Mouse (Mus musculus) lung, postnatal 14 days (tissue): ENCODE measurements around the gene Dna2.
A peak's percentile ranks its signal among the peaks of the same experiment; 100 is the strongest.

Source experiments
- DNase-seq: peaks from one replicate; pipeline ENCODE4 v3.0.0; 2021

Dna2 gene

DNA sequence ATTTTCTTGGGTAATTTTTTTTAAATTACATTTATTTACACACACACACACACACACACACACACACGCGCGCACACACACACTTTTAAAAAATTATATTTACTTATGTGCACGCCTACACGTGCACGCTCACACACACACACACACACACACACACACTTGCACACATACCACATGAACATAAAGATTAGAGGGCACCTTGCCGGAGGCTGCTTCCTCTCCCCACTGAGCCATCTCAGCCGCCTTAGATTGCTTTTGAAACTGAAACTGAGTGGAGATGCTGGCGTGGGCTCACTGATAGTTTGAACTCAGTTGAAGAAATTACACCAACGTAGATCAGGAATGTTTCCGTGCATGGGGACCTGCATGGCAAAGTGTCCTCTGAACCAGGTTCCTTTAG, 37.2 kb downstream of the Dna2 start:
- no peak for DNase-seq

DNA sequence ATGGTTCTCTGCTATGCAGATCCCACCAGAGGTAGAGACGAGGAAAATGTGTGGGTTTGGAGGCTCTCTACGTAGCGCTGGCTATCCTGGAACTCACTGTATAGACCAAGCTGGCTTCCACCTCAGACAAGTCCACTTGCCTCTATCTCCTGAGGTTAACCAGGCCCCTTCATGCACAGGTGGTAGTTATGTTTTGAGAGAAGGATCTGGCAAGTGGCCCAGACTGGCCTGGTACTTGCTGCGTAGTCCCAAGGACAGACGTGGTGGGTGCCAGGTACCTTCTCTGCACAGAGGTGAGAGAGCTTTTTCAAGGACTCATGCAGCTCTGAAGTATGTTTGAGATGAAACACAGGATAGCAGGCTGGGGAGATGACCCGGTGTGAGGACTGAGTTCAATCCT, 37.7 kb downstream of the Dna2 start:
- DNase-seq = no peak

DNA sequence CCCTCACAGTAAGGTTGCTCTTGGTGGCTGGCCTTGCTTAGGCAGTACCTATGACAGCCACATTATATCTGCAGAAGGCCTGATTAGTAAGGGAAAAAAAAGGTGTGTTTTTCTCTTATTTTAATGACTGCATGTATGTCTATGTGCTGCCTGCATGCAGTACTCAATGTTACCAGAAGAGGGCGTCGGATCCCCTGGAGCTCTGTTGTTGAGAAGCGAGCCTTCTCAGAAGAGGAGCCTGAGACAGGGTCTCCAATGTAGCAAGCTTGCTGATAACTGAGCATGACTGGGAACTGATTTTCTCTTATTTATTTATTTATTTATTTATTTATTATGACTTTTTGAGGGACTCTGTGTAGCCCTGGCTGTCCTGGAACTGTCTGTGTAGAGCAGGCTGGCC, 40.5 kb downstream of the Dna2 start:
- DNase-seq = peak; percentile 24

DNA sequence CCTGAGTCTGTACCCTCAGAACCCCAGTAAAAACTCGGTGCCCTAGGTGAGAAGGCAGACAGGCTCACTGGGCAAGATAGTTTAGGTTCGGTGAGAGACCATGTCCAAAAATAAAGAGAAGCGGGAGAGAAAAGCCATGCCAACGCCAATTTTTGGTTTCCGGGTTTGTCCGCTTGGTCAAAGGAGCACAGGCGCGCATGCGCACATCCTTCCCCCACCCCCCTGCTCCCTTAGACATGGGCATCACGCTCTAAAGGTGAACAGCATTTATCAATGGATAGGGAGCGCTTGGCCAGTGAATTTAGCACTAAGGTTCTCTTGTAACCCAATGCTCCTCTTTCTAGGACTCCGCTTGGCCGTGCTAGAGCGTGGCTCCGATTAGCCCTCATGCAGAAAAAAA, 43.8 kb downstream of the Dna2 start:
- DNase-seq = no peak

DNA sequence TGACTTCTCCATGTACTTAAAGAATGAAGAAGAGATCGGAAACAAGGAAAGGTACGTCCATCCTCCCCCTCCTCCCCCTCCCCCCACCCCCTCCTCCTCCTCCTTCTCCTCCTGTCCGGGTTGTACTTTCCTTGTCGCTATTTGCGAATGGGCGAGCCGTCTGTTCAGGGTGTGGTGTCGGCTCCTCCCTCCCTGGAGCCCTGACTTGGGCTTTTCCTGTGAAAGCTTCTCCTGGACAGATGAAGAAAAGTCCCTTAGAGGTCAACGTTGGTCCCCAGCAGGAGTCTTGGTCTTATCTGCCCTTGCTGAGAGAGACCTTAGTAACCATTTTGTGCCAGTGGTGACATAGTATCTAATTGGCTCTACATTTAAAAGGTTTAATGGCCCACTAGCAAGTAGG, 47.2 kb downstream of the Dna2 start:
- DNase-seq = no peak

DNA sequence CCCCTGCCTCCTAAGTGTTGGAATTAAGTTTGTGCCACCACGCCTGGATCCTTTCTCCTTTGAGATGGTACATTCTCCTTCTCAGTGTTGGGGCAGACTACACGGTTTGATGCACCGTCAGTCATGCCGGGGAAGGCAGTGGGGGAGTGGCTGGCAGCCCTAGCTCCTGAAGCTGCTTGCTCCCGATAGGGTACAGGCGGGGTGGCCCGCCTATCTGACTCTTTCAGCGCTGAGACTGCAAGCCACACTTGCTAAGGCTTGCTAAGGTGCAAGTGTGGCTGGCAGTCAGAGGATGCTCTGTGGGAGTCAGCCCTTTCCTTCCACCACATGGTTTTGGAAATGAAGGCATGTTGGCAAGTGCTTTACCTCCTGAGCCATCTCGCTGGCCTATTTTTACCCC, 53.8 kb downstream of the Dna2 start:
- DNase-seq = no peak

DNA sequence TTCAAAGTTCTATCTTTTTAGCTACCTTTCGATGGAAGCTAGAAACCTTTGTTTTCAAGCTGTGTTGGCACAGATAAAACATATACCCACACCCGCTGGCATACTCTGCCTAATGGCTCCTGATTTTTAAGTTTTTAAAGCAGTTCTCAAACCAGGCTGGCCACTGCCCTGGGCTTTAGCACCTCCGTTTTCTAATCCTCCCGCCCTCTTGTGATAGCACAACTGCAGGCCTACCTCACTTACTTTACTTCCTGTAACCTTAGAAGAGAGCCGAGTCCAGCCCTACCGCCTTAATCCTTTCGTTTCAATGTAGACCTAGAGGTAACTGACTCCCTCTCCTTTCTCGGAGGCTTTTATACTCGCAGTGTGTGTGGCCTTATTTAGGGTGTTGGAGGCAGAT, 56.4 kb downstream of the Dna2 start:
- DNase-seq = no peak

DNA sequence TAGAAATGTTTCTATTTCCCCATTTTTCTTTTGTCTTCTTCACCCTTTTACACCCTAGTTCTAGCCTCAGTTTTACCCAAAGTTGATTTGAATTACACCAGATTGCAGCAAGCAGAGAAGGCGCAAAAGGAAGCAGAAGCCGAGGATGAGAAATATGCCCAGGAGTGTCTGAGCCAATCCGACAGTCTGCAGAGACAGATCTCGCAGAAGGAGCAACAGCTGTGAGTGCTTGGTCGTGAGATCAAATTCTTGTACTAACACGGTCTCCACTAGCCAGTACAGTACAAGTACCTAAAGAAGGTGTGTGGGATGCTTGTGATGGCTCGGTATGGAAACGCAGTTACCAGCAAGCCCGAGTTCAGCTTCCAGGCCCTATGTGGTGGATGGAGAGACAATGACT, 57.7 kb downstream of the Dna2 start:
- DNase-seq = no peak

DNA sequence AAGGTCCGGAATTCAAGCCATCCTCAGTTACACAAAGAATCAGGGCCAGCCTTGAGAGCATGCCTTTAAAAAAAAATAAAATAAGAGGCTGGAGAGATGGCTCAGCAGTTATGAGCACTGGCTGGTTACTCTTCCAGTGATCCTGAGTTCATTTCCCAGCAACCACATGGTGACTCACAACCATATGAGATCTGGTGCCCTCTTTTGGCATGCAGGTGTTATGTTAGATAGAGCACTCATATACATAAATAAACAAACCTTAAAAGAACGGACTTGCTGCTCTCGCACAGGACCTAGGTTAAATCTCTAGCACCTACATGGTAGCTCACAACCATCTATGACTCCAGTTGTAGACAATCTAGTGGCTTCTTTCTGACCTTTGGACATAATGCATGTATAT, 61.4 kb downstream of the Dna2 start:
- DNase-seq = no peak

DNA sequence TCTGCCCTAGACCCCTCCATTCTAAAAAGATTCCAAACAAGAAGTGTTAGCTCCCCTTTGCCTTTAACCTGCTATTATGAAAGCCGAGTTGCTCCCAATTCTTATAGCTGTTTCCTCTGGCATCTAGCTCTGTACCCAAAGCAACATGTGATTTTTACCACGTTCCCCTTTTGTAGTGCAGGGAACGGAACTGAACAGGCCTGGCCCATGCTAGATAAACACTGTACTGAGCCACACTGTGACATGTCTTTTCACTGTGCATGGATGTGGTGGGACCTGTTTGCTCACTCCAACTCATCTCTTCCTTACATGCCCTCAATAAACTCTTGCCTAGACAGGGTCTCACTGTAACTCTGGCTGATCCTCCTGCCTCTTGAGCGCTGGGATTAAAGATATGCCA, 63.4 kb downstream of the Dna2 start:
- DNase-seq = no peak

DNA sequence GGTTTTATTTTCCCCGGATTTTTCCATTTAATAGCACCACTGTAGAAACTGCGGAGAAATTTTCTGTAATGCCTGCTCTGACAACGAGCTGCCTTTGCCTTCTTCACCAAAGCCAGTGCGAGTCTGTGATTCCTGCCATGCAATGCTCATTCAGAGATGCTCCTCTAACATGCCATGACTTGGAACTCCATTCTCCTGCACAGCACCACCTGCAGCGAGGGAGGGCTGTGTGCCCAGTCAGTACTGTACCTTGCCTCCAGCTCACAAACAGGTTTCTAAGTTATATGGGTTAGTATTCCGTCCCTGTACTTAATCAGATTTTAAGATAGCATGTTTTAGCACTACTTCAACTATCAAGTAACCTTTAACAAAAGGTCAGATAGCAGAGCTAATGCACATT, 64.7 kb downstream of the Dna2 start:
- DNase-seq = no peak

DNA sequence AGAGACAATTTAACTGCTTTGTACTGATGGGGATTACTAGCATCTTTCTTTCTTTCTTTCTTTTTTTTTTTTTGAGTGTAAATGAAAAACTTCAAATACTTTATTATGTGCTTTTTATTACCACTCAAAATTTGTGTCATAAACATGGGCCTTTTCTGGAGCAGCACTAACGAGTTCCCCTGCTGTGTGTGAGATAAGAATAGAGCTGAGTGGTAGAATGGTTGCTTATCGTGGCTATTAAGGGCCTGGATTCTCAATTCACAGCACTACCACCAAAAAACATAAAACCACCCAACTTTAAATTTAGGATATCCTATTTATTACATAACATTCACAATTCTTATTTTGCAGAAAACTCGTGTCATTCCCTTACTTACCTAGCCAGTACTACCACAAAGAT, 66.7 kb downstream of the Dna2 start:
- no peak for DNase-seq

DNA sequence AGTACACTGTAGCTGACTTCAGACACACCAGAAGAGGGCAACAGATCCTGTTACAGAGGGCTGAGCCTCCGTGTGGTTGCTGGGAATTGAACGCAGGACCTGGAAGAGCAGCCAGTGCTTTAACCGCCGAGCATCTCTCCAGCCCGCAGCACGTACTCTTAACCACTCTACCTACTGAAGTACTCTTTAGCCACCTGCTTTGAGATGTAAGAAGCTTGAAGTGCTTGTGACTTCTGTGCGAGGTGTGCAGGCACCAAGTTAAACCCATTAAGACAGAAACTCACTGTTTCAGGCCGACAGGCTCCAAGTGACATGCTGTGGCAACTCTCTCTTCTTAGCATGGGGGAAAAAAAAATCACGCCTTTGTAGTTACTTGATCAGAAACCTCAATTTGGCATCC, 67.3 kb downstream of the Dna2 start:
- DNase-seq = no peak

DNA sequence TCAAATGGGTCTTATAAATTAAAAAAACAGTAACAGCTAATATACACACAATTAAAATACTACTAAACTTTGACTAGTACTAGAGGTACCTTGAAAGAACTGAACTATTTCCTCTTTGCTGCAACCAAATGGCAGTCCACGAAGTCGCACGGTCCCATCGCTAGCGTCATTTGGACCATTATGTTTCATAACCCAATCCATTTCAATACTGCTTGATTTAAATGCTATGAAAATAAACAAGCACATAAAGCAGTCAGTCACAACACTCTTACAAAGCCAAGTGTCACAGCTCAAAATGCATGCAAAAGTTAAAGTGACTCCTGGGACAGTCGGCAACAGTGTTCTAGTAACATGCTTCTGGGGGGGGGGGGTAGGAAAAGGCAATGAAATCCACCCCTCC, 72.5 kb downstream of the Dna2 start:
- DNase-seq = no peak

DNA sequence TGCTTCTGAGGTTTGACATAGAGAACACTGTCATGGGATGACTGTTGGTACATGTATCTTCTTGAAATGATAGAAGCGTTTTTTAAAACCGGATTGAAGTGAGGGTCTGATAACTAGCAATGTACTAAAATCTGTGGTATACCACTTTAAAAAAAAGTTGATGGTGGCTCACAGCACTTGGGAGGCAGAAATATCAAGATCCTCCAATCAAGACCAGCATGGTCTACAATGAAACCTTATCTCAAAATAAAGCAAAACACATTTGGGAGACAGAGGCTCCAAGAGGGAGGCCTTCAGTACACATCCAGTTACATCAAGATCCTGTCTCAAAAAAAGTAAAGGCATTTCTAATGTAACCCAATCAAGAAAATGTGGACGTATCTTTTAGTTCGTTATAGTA, 74.9 kb downstream of the Dna2 start:
- DNase-seq = no peak

DNA sequence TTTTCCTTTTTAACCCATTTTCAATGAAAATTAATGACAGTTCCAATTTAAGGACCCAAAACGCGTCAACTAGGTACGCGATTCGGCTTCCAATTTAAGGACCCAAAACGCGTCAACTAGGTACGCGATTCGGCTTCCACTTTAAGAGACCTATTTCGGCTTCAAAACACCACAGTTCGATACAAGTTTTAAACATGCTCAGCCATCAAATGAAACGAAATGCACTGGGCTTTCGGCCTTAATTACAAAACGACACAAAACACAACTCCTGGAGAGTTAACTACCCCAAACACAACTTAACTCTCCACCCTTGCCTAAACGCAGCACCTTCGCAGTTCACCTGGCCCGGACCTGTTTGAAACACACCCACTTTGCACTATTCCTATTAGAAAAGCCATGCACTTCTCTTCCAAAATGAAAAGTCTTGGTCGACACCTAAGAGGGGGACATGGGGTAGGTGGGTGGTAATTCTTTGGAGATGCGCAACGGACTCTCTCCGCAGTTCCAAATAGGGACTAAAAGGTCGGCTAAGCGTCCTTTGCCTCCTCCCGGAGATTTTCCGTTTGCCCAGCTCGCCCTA, 75.8 kb downstream of the Dna2 start:
- peak; percentile 12 for DNase-seq

DNA sequence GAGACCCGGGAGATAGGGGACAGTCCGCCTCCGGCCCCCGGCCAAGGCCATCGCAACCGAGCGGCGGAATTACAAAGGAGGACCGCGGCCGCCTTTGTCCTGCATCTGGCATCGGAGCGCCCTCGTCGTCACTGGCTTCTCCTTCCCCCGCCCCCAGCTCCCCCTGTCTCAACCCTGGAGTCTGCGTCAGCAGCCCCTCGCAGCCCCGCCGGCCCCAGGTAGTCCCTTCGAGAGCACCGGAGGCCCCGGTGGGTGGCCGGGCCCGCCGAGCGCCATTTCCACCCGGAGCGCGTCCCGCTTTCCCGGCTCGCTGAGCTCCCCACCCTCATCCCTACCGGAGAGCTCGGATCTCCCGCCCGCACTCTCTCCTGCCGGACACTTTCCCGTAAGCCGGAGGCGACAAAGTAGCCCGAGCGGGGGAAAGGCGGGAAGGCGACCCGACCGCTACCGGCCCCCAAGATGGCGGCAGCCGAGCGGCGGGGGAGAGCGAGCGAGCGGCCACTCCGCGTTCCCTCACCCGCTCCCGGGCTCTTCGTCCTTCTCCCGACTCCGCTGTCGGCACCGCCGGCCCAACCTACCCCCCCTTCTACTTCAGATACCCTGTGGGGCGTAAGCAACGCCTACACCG, 76.4 kb downstream of the Dna2 start:
- peak; percentile 72 for DNase-seq
